Mouse (Mus musculus): ENCODE measurements around the gene AI837181. TPM values are rescaled to one million over a fixed set of nuclear protein-coding genes. Genes with fewer than 3 reads are reported as not detected.

The AI837181 gene
- polyA plus RNA-seq, 1 experiment: 76.4 TPM

GRCm38 (mm10) chr19:5411961-5412360, 13.0 kb upstream of the AI837181 start:
- WGBS: 89% methylated on average over 5 of the region's 5 CpGs
- no peaks in the 10 kb centered on the region; the same call in 1 of the 2 replicates for H3K36me3 ChIP-seq (ENCODE audit: control insufficient read depth, insufficient read depth, low read length)
- TF ChIP-seq POLR2A (IDR thresholded peaks at IDR 0.05; ENCODE audit: low read depth, low read length): no peak
- no peak for TF ChIP-seq CTCF (IDR thresholded peaks at IDR 0.05; ENCODE audit: extremely low read depth, insufficient read depth, insufficient read length, insufficient replicate concordance)
- no peaks in the 10 kb centered on the region for H3K27me3 ChIP-seq (ENCODE audit: control insufficient read depth, insufficient read depth, low read length)
- no peak overlapping the region for H3K4me3 ChIP-seq (ENCODE audit: extremely low read depth, insufficient read depth, insufficient read length)
- no peak for DNase-seq (ENCODE audit: low read depth in 1 of 2, low spot score in 2 of 2)
- peaks cover 12% of the 10 kb centered on the region for H3K4me1 ChIP-seq (ENCODE audit: control insufficient read depth, insufficient read depth, insufficient read length)
- H3K27ac ChIP-seq (ENCODE audit: insufficient read depth, low read length): no peak overlapping the region

DNA sequence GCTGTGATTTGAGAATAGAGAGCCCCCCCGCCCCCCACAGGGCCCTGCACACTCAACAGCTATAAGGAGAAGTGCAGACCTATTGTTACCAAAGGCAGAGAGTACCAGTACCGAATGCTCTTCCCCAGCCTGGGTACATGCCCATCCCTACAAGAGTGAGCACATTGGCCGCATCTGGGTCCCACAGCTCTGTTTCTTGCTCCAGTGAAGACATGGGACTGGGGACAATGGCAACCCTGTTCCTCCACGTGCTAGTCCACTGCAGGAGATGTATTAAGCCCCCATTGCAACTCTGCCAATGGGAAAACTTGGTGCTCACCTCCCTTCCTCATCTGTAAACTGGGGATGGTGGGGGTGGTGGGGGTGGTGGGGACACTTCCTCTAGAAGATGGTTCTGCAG, 11.1 kb upstream of the AI837181 start:
- WGBS: 87% methylated on average over 4 of the region's 4 CpGs
- DNase-seq (ENCODE audit: low read depth in 1 of 2, low spot score in 2 of 2): no peak
- Histone ChIP-seq H3K4me1 (ENCODE audit: control insufficient read depth, insufficient read depth, insufficient read length) (peaks cover 4% of the 10 kb centered on the region; the same call in 1 of the 2 replicates), H3K27me3 (ENCODE audit: control insufficient read depth, insufficient read depth, low read length) (no peaks in the 10 kb centered on the region), H3K4me3 (ENCODE audit: extremely low read depth, insufficient read depth, insufficient read length) (no peak overlapping the region), H3K27ac (ENCODE audit: insufficient read depth, low read length) (no peak overlapping the region), H3K36me3 (ENCODE audit: control insufficient read depth, insufficient read depth, low read length) (peaks cover 11% of the 10 kb centered on the region; the same call in 1 of the 2 replicates)
- TF ChIP-seq CTCF (IDR thresholded peaks at IDR 0.05; ENCODE audit: extremely low read depth, insufficient read depth, insufficient read length, insufficient replicate concordance) (no peak), POLR2A (IDR thresholded peaks at IDR 0.05; ENCODE audit: low read depth, low read length) (no peak)

- no peak for TF ChIP-seq CTCF (IDR thresholded peaks at IDR 0.05; ENCODE audit: extremely low read depth, insufficient read depth, insufficient read length, insufficient replicate concordance)
- TF ChIP-seq POLR2A (IDR thresholded peaks at IDR 0.05; ENCODE audit: low read depth, low read length): no peak
- peaks cover 11% of the 10 kb centered on the region; the same call in 1 of the 2 replicates for H3K36me3 ChIP-seq (ENCODE audit: control insufficient read depth, insufficient read depth, low read length)
- no peak overlapping the region for H3K4me3 ChIP-seq (ENCODE audit: extremely low read depth, insufficient read depth, insufficient read length)
- 73% methylated on average over 2 of the region's 2 CpGs for WGBS
- H3K27me3 ChIP-seq (ENCODE audit: control insufficient read depth, insufficient read depth, low read length): no peaks in the 10 kb centered on the region
- no peaks in the 10 kb centered on the region for H3K4me1 ChIP-seq (ENCODE audit: control insufficient read depth, insufficient read depth, insufficient read length)
- DNase-seq (ENCODE audit: low read depth in 1 of 2, low spot score in 2 of 2): no peak
- H3K27ac ChIP-seq (ENCODE audit: insufficient read depth, low read length): no peak overlapping the region
These were observed 10.4 kb upstream of the AI837181 start for GRCm38 (mm10) chr19:5414534-5414957.

GRCm38 (mm10) chr19:5418750-5419466, 6.0 kb upstream of the AI837181 start:
- 96% methylated on average over 8 of the region's 8 CpGs for WGBS
- Histone ChIP-seq H3K4me1 (ENCODE audit: control insufficient read depth, insufficient read depth, insufficient read length) (peaks cover 4% of the 10 kb centered on the region; the same call in 1 of the 2 replicates), H3K27me3 (ENCODE audit: control insufficient read depth, insufficient read depth, low read length) (no peaks in the 10 kb centered on the region), H3K27ac (ENCODE audit: insufficient read depth, low read length) (no peak overlapping the region), H3K4me3 (ENCODE audit: extremely low read depth, insufficient read depth, insufficient read length) (no peak overlapping the region), H3K36me3 (ENCODE audit: control insufficient read depth, insufficient read depth, low read length) (peaks cover 26% of the 10 kb centered on the region)
- TF ChIP-seq POLR2A (IDR thresholded peaks at IDR 0.05; ENCODE audit: low read depth, low read length) (no peak), CTCF (IDR thresholded peaks at IDR 0.05; ENCODE audit: extremely low read depth, insufficient read depth, insufficient read length, insufficient replicate concordance) (no peak)
- DNase-seq (ENCODE audit: low read depth in 1 of 2, low spot score in 2 of 2): no peak

DNA sequence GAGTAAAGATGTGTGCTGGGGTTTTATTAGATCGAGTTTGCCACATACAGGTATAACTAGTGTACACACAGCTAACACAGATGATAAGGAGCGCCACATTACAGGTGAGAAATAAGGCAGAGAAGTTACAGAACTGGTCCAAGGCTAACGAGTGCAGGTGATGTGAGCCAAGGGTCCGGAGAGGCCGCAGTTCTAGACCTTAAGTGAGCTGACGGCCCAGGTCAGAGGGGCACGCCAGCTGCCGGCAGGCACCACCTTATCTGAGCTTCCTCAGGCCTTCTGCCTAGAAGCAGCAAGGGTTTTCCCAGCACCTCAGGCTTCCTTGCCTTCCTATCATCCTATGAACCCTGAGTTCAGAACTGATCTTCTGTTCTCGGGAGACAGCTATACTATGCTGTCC, 5.3 kb upstream of the AI837181 start:
- TF ChIP-seq CTCF (IDR thresholded peaks at IDR 0.05; ENCODE audit: extremely low read depth, insufficient read depth, insufficient read length, insufficient replicate concordance): no peak
- TF ChIP-seq POLR2A (IDR thresholded peaks at IDR 0.05; ENCODE audit: low read depth, low read length): no peak
- Histone ChIP-seq H3K27me3 (ENCODE audit: control insufficient read depth, insufficient read depth, low read length) (no peaks in the 10 kb centered on the region), H3K4me1 (ENCODE audit: control insufficient read depth, insufficient read depth, insufficient read length) (peaks cover 5% of the 10 kb centered on the region; the same call in 1 of the 2 replicates), H3K27ac (ENCODE audit: insufficient read depth, low read length) (no peak overlapping the region), H3K4me3 (ENCODE audit: extremely low read depth, insufficient read depth, insufficient read length) (no peak overlapping the region), H3K36me3 (ENCODE audit: control insufficient read depth, insufficient read depth, low read length) (peaks cover 26% of the 10 kb centered on the region)
- DNase-seq (ENCODE audit: low read depth in 1 of 2, low spot score in 2 of 2): no peak
- WGBS: 87% methylated on average over 9 of the region's 9 CpGs

DNA sequence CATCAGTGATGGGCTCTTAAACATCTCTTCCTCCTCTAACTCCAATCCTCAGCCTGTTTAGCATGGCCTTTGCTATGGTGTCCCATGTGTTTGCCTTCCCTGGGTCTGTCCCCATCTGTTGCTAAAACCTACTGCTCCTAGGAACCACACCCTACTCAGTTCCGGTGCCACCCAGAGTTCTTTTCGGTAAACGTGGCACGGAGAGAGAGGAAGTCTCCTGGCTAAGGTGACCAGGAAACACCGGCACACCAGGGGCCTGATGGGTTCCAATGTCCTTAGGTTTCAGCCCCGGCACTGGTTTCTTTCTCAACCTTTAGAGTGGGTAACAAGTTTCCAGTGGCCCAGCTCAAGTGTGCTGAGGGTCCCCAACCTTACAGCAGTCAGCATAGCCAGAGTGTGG, 4.4 kb upstream of the AI837181 start:
- WGBS: 92% methylated on average over 6 of the region's 6 CpGs
- TF ChIP-seq CTCF (IDR thresholded peaks at IDR 0.05; ENCODE audit: extremely low read depth, insufficient read depth, insufficient read length, insufficient replicate concordance) (no peak), POLR2A (IDR thresholded peaks at IDR 0.05; ENCODE audit: low read depth, low read length) (no peak)
- H3K4me3 ChIP-seq (ENCODE audit: extremely low read depth, insufficient read depth, insufficient read length): no peak overlapping the region
- no peak for DNase-seq (ENCODE audit: low read depth in 1 of 2, low spot score in 2 of 2)
- peaks cover 5% of the 10 kb centered on the region; the same call in 1 of the 2 replicates for H3K4me1 ChIP-seq (ENCODE audit: control insufficient read depth, insufficient read depth, insufficient read length)
- peaks cover 26% of the 10 kb centered on the region for H3K36me3 ChIP-seq (ENCODE audit: control insufficient read depth, insufficient read depth, low read length)
- H3K27ac ChIP-seq (ENCODE audit: insufficient read depth, low read length): no peak overlapping the region
- no peaks in the 10 kb centered on the region for H3K27me3 ChIP-seq (ENCODE audit: control insufficient read depth, insufficient read depth, low read length)

GRCm38 (mm10) chr19:5421784-5422183, 3.2 kb upstream of the AI837181 start:
- no peak for TF ChIP-seq CTCF (IDR thresholded peaks at IDR 0.05; ENCODE audit: extremely low read depth, insufficient read depth, insufficient read length, insufficient replicate concordance)
- no peak for TF ChIP-seq POLR2A (IDR thresholded peaks at IDR 0.05; ENCODE audit: low read depth, low read length)

More at GRCm38 (mm10) chr19:5421784-5422183, 3.2 kb upstream of the AI837181 start:
- Histone ChIP-seq H3K27me3 (ENCODE audit: control insufficient read depth, insufficient read depth, low read length) (no peaks in the 10 kb centered on the region), H3K27ac (ENCODE audit: insufficient read depth, low read length) (no peak overlapping the region), H3K36me3 (ENCODE audit: control insufficient read depth, insufficient read depth, low read length) (peaks cover 35% of the 10 kb centered on the region), H3K4me3 (ENCODE audit: extremely low read depth, insufficient read depth, insufficient read length) (no peak overlapping the region), H3K4me1 (ENCODE audit: control insufficient read depth, insufficient read depth, insufficient read length) (peaks cover 16% of the 10 kb centered on the region)
- WGBS: 85% methylated on average over 5 of the region's 5 CpGs
- DNase-seq (ENCODE audit: low read depth in 1 of 2, low spot score in 2 of 2): no peak
